Mouse (Mus musculus): ENCODE results near the gene 1600015I10Rik. TPM values are rescaled to one million over a fixed set of nuclear protein-coding genes. Genes with fewer than 3 reads are reported as not detected.

The 1600015I10Rik gene
- polyA plus RNA-seq (2017; shearing (Covaris generic)) = not detected

DNA sequence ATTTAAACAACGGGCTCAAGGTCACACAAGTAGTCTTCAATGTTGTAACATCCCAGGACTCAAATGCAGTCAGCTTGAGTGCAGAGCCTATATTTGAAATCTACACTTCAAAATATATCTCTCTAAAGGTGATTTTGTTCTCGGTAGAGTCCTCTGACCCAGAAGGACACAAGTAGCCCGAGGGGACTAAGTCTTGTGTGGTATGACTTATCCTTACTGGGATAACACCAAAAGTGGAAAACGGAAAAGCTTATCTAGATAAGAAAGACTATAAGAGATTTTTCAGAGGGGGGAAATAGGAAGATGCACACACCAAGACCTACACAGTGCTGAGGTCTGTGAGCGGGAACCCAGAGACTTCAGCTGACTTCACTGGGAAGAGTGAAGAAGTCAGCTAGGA lies at the start of gene 1600015I10Rik:
TSS of gene 1600015I10Rik (plus strand) at position 301 of the 400 bp plus-strand sequence.

DNA sequence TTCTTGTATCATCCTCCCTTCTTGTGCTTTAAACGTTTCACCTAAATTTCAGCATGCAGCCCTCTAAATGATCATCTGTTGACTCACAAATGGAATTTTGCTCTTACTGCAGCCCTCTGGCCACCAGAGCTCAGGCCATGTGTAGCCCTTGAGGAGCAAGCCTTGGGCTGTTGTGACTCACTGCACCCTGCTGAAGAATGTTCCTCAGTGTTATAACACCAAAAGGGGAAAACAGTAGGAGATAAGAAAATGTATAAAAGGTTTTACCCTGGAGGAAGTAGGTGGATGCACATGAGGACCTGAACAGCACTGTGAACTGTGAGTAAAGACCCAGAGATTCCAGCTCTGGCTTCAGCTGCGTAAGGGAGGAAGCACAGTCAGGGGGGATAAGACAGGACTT lies 45.0 kb downstream of the 1600015I10Rik start, which contains the start of gene Doxl2:
TSS of gene Doxl2 (plus strand) at position 301 of the 400 bp plus-strand sequence.

Other genes with a start within 250 kb of the 1600015I10Rik start
- gene Gimap4, start 245.3 kb upstream of the 1600015I10Rik start, polyA plus RNA-seq (2017; shearing (Covaris generic)) = 1,867 TPM
- gene Gimap6, start 221.7 kb upstream of the 1600015I10Rik start, polyA plus RNA-seq (2017; shearing (Covaris generic)) = 1,010 TPM
- 32.1 TPM for gene Gm28053, start 211.3 kb upstream of the 1600015I10Rik start, polyA plus RNA-seq (2017; shearing (Covaris generic))
- gene Gimap7, start 211.3 kb upstream of the 1600015I10Rik start, polyA plus RNA-seq (2017; shearing (Covaris generic)) = 594 TPM
- 290 TPM for gene Gimap1, start 190.8 kb upstream of the 1600015I10Rik start, polyA plus RNA-seq (2017; shearing (Covaris generic))
- 244 TPM for gene Gimap5, start 183.7 kb upstream of the 1600015I10Rik start, polyA plus RNA-seq (2017; shearing (Covaris generic))
- gene Gimap3, start 159.0 kb upstream of the 1600015I10Rik start, polyA plus RNA-seq (2017; shearing (Covaris generic)) = 2,373 TPM
- 6.7 TPM for gene Tmem176a, start 89.0 kb upstream of the 1600015I10Rik start, polyA plus RNA-seq (2017; shearing (Covaris generic))
- 13.0 TPM for gene Tmem176b, start 88.4 kb upstream of the 1600015I10Rik start, polyA plus RNA-seq (2017; shearing (Covaris generic))
- not detected for gene Aoc1, start 57.0 kb upstream of the 1600015I10Rik start, polyA plus RNA-seq (2017; shearing (Covaris generic))
- not detected for gene Doxl2, start 45.1 kb downstream of the 1600015I10Rik start, polyA plus RNA-seq (2017; shearing (Covaris generic))
- gene Svs1, start 57.0 kb downstream of the 1600015I10Rik start, polyA plus RNA-seq (2017; shearing (Covaris generic)) = not detected
- 0.79 TPM for gene Gpnmb, start 106.7 kb downstream of the 1600015I10Rik start, polyA plus RNA-seq (2017; shearing (Covaris generic))
- 23.8 TPM for gene Malsu1, start 143.9 kb downstream of the 1600015I10Rik start, polyA plus RNA-seq (2017; shearing (Covaris generic))

Measured in activated CD4-positive, CD25-positive, alpha-beta regulatory T cell, adult 9 weeks (primary cell).